Mouse (Mus musculus): ENCODE data around the gene Sntg2. TPM values are rescaled to one million over a fixed set of nuclear protein-coding genes. Genes with fewer than 3 reads are reported as not detected.

Gene Sntg2
- 6.0 and 7.8 TPM in 2 replicates for polyA plus RNA-seq (2015; fragmentation: Nextera tagmentation; extraction: Ambion mirVana)

DNA sequence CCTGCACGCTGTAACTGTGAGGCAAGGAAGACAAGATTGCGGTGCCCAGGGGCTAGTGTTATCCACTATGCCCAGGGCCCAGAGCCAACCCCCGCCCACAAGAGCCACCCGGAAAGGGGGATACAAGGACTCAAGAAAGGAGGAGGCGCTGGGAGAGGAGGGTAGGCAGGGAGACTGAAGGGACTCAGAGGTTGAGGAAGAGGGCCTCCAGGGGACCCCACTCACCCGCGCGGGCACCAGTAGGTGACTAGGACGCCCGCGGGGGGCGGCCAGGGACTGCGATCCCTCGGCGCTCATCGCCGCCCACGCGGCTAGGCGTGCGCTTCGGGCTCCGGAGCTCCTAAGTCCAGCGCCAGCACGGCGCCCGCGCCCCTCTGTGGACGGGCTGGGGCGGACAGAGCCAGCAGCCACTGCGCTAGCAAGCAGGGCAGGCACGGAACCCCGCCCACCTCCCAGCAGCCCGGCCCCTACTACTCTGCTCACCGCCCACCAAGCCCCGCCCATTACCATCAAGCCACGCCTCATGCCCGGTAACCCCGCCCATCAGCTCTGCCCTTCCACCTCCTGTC is at the start of gene Sntg2:
Gene Sntg2 (minus strand): TSS at position 443 of the 569 bp plus-strand sequence.
- Histone ChIP-seq H3K4me1 (ENCODE audit: insufficient read depth, low read length) (0 out of 2 replicates have a peak, but pooled peaks cover 3% of the 10 kb centered on the region), H3K27me3 (ENCODE audit: insufficient read depth, low read length) (peaks cover 3% of the 10 kb centered on the region; the same call in 1 of the 2 replicates), H3K9me3 (ENCODE audit: low read length) (no peaks in the 10 kb centered on the region), H3K4me3 (ENCODE audit: low read length) (peak within 1 kb of the TSS; percentile 59), H3K36me3 (ENCODE audit: insufficient read depth, low read length) (no peaks in the 10 kb centered on the region), H3K4me2 (replicated peaks; ENCODE audit: low read depth, low read length) (peak within 1 kb of the TSS; percentile 82), H3K27ac (ENCODE audit: low read length) (no peak within 1 kb of the TSS), H3K9ac (replicated peaks; ENCODE audit: low read length) (peak within 1 kb of the TSS; percentile 66)
- under 1% methylated on average over 34 of the region's 39 CpGs for WGBS
- peak; percentile 99 for ATAC-seq (ENCODE audit: low FRiP score, low TSS enrichment)

DNA sequence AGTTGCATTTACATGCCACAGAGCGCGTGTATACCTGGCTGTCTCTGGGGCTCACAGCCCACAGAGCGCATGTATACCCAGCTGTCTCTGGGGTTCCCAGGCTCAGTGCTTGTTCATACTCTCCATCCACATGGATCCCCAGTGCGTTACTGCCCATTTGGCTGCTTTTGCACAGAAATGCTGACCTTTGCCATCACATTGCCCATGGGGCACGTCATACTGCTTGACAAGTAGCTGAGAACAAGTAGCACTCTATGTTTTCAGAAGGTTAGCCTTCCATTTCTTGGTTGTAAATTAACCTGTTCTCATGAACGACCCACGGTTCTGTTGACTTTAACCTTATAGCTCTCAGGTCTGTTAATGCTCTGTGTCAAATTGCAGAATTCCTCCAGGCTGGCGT is 43.4 kb upstream of the Sntg2 start:
- no peaks in the 10 kb centered on the region for H3K9me3 ChIP-seq (ENCODE audit: low read length)
- WGBS, result 47% methylated on average over 8 of the region's 8 CpGs
- peak overlapping the region; percentile 61; the same call in 1 of the 2 replicates for H3K27ac ChIP-seq (ENCODE audit: low read length)
- no peak overlapping the region for H3K4me3 ChIP-seq (ENCODE audit: low read length)
- H3K27me3 ChIP-seq (ENCODE audit: insufficient read depth, low read length), result no peaks in the 10 kb centered on the region
- H3K36me3 ChIP-seq (ENCODE audit: insufficient read depth, low read length), result no peaks in the 10 kb centered on the region
- peak; percentile 86 for ATAC-seq (ENCODE audit: low FRiP score, low TSS enrichment)
- no peak overlapping the region for H3K4me2 ChIP-seq (replicated peaks; ENCODE audit: low read depth, low read length)
- no peaks in the 10 kb centered on the region for H3K4me1 ChIP-seq (ENCODE audit: insufficient read depth, low read length)
- H3K9ac ChIP-seq (replicated peaks; ENCODE audit: low read length), result no peak overlapping the region

DNA sequence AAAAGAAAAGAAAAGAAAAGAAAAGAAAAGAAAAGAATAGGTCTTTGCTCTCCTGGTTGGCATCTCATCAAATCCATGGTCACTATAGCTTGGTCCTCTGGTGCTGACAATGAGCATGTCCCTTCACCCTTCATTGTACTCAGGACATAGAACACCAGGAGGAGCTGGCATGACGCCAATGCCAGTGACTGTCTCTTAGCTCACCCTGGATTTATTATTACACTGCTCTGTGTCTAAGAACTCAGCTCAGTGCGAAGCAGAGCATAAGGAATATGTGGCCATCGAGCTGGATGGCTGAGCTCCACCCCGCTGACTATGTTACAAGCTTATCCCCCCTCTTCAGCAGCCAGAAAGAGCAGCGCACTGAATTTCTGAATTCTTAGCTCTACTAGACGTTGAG is 42.8 kb upstream of the Sntg2 start:
- Histone ChIP-seq H3K4me2 (replicated peaks; ENCODE audit: low read depth, low read length) (no peak overlapping the region), H3K4me3 (ENCODE audit: low read length) (no peak overlapping the region), H3K9me3 (ENCODE audit: low read length) (no peaks in the 10 kb centered on the region), H3K27ac (ENCODE audit: low read length) (peak overlapping the region; percentile 60; the same call in 1 of the 2 replicates), H3K9ac (replicated peaks; ENCODE audit: low read length) (no peak overlapping the region), H3K27me3 (ENCODE audit: insufficient read depth, low read length) (no peaks in the 10 kb centered on the region), H3K36me3 (ENCODE audit: insufficient read depth, low read length) (no peaks in the 10 kb centered on the region), H3K4me1 (ENCODE audit: insufficient read depth, low read length) (no peaks in the 10 kb centered on the region)
- peak; percentile 88 for ATAC-seq (ENCODE audit: low FRiP score, low TSS enrichment)
- WGBS, result 55% methylated on average over 6 of the region's 6 CpGs

DNA sequence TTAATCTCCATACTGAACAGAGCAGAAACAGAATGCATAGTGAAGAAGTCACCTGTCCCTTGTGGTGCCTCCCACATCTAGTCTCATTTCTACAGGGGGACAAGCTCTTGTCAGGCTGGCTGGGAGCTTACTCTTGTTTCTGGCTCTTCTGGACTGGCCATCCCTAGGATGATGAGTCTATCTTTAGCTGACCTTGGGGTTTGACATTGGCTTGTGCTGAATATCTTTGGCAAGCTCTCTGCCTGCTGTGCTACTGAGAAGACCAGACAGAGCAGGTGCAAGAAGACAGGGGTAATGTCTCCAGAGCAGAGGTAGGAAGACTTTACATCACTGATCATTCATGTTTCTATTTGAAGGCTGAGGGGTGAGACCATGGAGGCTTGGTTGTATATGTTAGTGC is 29.5 kb upstream of the Sntg2 start:
- Histone ChIP-seq H3K4me3 (ENCODE audit: low read length) (no peak overlapping the region), H3K27ac (ENCODE audit: low read length) (no peak overlapping the region), H3K4me1 (ENCODE audit: insufficient read depth, low read length) (no peaks in the 10 kb centered on the region), H3K4me2 (replicated peaks; ENCODE audit: low read depth, low read length) (no peak overlapping the region), H3K36me3 (ENCODE audit: insufficient read depth, low read length) (no peaks in the 10 kb centered on the region), H3K9me3 (ENCODE audit: low read length) (no peaks in the 10 kb centered on the region), H3K9ac (replicated peaks; ENCODE audit: low read length) (no peak overlapping the region), H3K27me3 (ENCODE audit: insufficient read depth, low read length) (no peaks in the 10 kb centered on the region)
- no peak for ATAC-seq (ENCODE audit: low FRiP score, low TSS enrichment)

DNA sequence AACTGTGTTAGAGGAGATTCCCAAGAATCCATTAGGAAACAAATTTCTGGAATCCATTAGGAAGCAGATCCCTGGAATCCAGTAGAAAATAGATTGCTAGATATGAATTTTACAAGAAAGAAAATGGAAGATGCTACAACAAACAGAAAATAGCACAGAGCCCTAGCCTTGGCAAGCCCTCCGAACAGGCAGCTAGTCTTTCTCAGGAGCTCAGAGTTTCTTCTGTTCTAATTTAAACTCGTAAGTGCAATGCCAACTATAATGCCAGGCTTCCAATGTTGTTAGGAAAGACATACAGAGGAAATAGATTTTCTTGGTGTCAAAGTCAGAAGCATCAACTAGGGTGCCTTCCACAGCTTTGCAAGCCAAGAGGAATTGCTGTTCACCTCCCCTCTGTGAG is 27.4 kb upstream of the Sntg2 start:
- Histone ChIP-seq H3K9me3 (ENCODE audit: low read length) (no peaks in the 10 kb centered on the region), H3K27me3 (ENCODE audit: insufficient read depth, low read length) (no peaks in the 10 kb centered on the region), H3K9ac (replicated peaks; ENCODE audit: low read length) (no peak overlapping the region), H3K4me3 (ENCODE audit: low read length) (no peak overlapping the region), H3K4me2 (replicated peaks; ENCODE audit: low read depth, low read length) (no peak overlapping the region), H3K27ac (ENCODE audit: low read length) (no peak overlapping the region), H3K36me3 (ENCODE audit: insufficient read depth, low read length) (no peaks in the 10 kb centered on the region), H3K4me1 (ENCODE audit: insufficient read depth, low read length) (no peaks in the 10 kb centered on the region)
- no peak for ATAC-seq (ENCODE audit: low FRiP score, low TSS enrichment)
- WGBS, result 89% methylated on average over 2 of the region's 2 CpGs

DNA sequence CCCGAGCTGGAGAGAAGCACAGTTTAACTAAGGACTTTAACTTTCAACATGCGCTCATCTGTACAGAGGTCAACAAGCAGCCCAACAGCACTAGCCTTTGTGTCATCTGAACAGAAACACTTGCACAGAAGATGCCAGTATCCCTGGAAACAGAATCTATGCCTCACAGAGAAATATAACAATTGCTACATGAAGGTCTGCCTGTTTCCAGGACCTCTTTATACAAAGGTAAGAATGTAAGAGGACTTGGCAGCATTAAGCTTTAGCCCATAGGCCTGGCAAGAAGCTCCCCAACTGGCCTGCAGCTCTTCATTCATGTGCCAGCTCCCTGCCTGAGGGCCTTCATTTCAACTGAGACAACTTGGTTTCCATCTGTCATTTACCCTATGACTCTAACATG is 26.9 kb upstream of the Sntg2 start:
- H3K36me3 ChIP-seq (ENCODE audit: insufficient read depth, low read length), result no peaks in the 10 kb centered on the region
- no peak for ATAC-seq (ENCODE audit: low FRiP score, low TSS enrichment)
- no peaks in the 10 kb centered on the region for H3K27me3 ChIP-seq (ENCODE audit: insufficient read depth, low read length)
- no peak overlapping the region for H3K27ac ChIP-seq (ENCODE audit: low read length)
- H3K9ac ChIP-seq (replicated peaks; ENCODE audit: low read length), result no peak overlapping the region
- 90% methylated on average over 2 of the region's 2 CpGs for whole genome bisulfite sequencing
- no peak overlapping the region for H3K4me2 ChIP-seq (replicated peaks; ENCODE audit: low read depth, low read length)
- H3K4me1 ChIP-seq (ENCODE audit: insufficient read depth, low read length), result no peaks in the 10 kb centered on the region
- H3K4me3 ChIP-seq (ENCODE audit: low read length), result no peak overlapping the region
- no peaks in the 10 kb centered on the region for H3K9me3 ChIP-seq (ENCODE audit: low read length)

DNA sequence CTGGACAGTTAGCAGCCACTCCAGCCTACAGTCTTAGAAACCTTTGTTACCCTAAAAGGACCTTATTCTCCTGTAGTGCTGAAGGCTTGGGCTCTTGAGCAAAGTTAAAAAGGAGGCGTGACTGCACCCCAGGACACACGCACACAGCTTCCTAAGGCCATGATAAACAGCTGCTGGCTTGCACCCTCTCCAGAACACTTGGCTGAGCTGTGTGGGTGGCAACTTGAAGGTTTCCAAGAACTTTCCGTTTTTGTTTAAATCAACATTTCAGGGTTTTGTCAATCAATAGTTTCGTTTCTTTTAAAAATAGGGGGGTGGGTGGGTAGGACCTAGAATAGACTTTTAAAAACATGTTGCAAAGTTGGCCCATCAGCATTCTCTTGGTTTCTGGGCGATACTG is 882 bp downstream of the Sntg2 start:
- Histone ChIP-seq H3K27me3 (ENCODE audit: insufficient read depth, low read length) (peaks cover 3% of the 10 kb centered on the region; the same call in 1 of the 2 replicates), H3K4me2 (replicated peaks; ENCODE audit: low read depth, low read length) (peak overlapping the region; percentile 82), H3K9ac (replicated peaks; ENCODE audit: low read length) (peak overlapping the region; percentile 66; the same call in 1 of the 2 replicates), H3K4me3 (ENCODE audit: low read length) (peak overlapping the region; percentile 59), H3K27ac (ENCODE audit: low read length) (no peak overlapping the region), H3K9me3 (ENCODE audit: low read length) (no peaks in the 10 kb centered on the region), H3K4me1 (ENCODE audit: insufficient read depth, low read length) (0 out of 2 replicates have a peak, but pooled peaks cover 3% of the 10 kb centered on the region), H3K36me3 (ENCODE audit: insufficient read depth, low read length) (no peaks in the 10 kb centered on the region)
- 48% methylated on average over 5 of the region's 5 CpGs for WGBS
- ATAC-seq (ENCODE audit: low FRiP score, low TSS enrichment), result no peak

DNA sequence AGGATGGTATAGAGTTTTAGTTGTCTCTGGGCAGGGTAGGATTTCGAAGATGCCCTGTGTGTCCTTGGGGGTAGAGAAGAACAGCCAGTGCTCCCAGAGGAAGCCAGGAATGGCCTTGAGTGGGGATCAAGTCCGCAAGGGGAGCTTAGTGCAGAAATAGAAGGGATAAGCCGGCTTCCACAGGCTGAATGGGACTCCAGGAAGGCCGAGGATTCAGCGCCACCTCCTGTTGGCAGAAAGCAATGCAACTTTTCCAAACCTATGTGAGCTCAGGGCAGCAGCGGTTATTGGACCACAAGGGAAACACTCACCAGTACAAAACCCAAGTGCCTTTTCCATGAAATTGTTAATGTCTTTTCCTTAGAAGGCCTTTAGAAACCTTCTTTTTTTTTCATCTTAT is 3.4 kb downstream of the Sntg2 start:
- Histone ChIP-seq H3K9ac (replicated peaks; ENCODE audit: low read length) (no peak overlapping the region), H3K4me1 (ENCODE audit: insufficient read depth, low read length) (0 out of 2 replicates have a peak, but pooled peaks cover 3% of the 10 kb centered on the region), H3K4me2 (replicated peaks; ENCODE audit: low read depth, low read length) (no peak overlapping the region), H3K36me3 (ENCODE audit: insufficient read depth, low read length) (no peaks in the 10 kb centered on the region), H3K27me3 (ENCODE audit: insufficient read depth, low read length) (peaks cover 3% of the 10 kb centered on the region; the same call in 1 of the 2 replicates), H3K27ac (ENCODE audit: low read length) (no peak overlapping the region), H3K9me3 (ENCODE audit: low read length) (no peaks in the 10 kb centered on the region), H3K4me3 (ENCODE audit: low read length) (no peak overlapping the region)
- WGBS, result 7% methylated on average over 6 of the region's 6 CpGs
- peak; percentile 21; the same call in 1 of the 2 replicates for ATAC-seq (ENCODE audit: low FRiP score, low TSS enrichment)

DNA sequence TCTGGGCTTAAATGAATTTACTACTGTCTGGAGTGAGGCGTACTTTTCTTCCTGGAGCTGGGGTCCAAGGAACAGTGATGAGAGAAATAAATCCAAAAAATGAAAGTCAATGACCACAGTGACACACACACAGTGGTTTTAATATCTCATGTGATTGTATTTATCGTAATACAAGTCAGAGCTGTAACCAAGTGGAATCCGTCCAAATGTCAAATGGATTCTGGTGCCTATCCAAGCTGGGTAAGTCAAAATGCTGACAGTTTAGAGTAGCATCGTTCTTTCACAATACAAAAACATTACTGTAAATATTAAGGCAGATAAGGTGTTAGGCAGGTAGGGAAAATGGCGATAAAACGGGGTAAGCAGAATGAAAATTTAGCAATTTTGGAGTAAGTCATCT is 4.0 kb downstream of the Sntg2 start:
- H3K27ac ChIP-seq (ENCODE audit: low read length), result no peak overlapping the region
- no peak overlapping the region for H3K4me2 ChIP-seq (replicated peaks; ENCODE audit: low read depth, low read length)
- ATAC-seq (ENCODE audit: low FRiP score, low TSS enrichment), result no peak
- H3K4me3 ChIP-seq (ENCODE audit: low read length), result no peak overlapping the region
- H3K27me3 ChIP-seq (ENCODE audit: insufficient read depth, low read length), result peaks cover 3% of the 10 kb centered on the region; the same call in 1 of the 2 replicates
- WGBS, result 59% methylated on average over 6 of the region's 6 CpGs
- no peaks in the 10 kb centered on the region for H3K36me3 ChIP-seq (ENCODE audit: insufficient read depth, low read length)
- H3K4me1 ChIP-seq (ENCODE audit: insufficient read depth, low read length), result 0 out of 2 replicates have a peak, but pooled peaks cover 3% of the 10 kb centered on the region
- H3K9me3 ChIP-seq (ENCODE audit: low read length), result no peaks in the 10 kb centered on the region
- no peak overlapping the region for H3K9ac ChIP-seq (replicated peaks; ENCODE audit: low read length)

DNA sequence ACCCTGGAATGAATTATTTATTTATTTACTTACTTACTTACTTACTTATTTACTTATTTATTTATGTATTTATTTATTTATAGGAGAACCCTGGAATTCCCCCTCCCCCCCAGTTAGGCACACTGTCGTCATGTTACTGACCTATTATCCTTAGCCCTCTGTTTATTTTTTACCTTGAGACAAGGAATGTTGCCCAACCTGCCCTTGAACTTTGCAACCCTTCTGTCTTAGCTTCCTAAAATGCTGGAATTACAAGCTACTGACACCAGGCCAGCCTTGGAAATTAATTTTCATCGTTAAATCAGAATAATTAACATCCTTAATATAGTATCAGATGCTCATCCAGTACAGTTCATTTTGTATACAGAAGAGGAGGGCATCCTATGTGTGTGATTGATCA is 10.9 kb downstream of the Sntg2 start:
- Histone ChIP-seq H3K4me2 (replicated peaks; ENCODE audit: low read depth, low read length) (no peak overlapping the region), H3K27ac (ENCODE audit: low read length) (no peak overlapping the region), H3K4me1 (ENCODE audit: insufficient read depth, low read length) (no peaks in the 10 kb centered on the region), H3K9me3 (ENCODE audit: low read length) (no peaks in the 10 kb centered on the region), H3K4me3 (ENCODE audit: low read length) (no peak overlapping the region), H3K9ac (replicated peaks; ENCODE audit: low read length) (no peak overlapping the region), H3K27me3 (ENCODE audit: insufficient read depth, low read length) (no peaks in the 10 kb centered on the region), H3K36me3 (ENCODE audit: insufficient read depth, low read length) (no peaks in the 10 kb centered on the region)
- WGBS, result 83% methylated on average over 2 of the region's 2 CpGs
- ATAC-seq (ENCODE audit: low FRiP score, low TSS enrichment), result no peak

All from kidney, embryonic 16.5 days (tissue).